Mouse (Mus musculus): Measurements from ENCODE around the gene Acvr1c.

Gene Acvr1c

GRCm38 (mm10) chr2:58357414-58358131 lies at the start of gene Acvr1c:
Gene Acvr1c, minus strand, starts transcription at chr2:58357895.
- peak; percentile 18 to 55 for DNase-seq

DNA sequence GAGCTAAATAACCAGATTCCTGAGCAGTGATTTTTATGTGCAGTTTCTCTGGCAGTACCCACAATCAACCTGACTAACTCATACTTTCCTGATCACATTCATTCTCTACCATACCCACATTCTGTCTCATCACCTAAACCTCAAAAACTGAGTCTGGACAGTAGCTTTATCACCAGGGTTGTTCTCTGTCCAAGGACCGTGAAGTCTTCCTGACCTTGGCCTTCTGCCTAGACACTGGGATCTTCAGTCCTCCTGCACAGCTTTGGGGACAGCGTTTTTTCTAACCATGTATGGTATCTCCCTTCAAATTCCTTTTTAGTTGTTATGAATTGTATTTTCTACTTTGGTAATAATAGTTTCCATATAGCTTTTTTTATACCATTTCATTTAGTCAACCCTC lies 45.8 kb upstream of the Acvr1c start:
- DNase-seq = peak in 1 of 2 experiments; percentile 2

DNA sequence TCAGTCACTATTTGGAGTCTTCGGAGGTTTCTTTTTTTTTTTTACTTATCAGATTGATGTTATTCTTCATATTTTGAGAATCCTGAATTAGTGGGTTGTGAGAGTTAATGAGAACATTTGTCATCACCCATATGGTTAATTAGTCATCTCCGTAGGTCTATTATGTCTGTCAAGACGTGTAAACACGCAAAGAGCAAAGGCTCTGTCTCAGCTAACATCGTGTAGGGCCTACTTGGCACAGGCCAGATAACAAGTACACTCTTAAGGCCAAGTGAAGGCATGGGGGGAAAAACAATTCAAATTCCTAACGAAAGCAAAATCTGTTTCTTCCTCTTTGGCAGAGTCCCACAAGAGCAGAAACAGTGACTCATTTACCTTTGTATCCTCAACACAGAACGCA lies 30.9 kb upstream of the Acvr1c start:
- no peak for DNase-seq

- DNase-seq = no peak
Measured at GRCm38 (mm10) chr2:58380020-58380419, 22.3 kb upstream of the Acvr1c start.

DNA sequence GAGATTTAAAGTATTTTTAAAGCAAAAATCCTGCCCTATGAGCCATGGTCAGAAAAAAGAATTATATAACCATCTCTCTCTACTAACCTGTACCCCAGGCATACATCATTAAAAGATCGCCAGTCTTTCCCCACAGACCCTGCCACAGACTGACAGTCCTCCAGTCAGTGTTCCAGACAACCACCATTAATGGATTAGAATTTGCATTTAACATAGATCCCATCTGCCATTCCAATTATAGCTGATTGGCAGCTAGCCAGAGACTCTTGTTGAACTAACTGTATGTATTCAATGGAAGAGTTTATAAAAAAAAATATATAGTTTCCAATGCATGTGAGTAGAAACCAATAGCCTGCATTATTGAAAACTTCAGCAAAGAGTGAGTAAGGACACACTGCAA lies 21.8 kb upstream of the Acvr1c start:
- no peak for DNase-seq

DNA sequence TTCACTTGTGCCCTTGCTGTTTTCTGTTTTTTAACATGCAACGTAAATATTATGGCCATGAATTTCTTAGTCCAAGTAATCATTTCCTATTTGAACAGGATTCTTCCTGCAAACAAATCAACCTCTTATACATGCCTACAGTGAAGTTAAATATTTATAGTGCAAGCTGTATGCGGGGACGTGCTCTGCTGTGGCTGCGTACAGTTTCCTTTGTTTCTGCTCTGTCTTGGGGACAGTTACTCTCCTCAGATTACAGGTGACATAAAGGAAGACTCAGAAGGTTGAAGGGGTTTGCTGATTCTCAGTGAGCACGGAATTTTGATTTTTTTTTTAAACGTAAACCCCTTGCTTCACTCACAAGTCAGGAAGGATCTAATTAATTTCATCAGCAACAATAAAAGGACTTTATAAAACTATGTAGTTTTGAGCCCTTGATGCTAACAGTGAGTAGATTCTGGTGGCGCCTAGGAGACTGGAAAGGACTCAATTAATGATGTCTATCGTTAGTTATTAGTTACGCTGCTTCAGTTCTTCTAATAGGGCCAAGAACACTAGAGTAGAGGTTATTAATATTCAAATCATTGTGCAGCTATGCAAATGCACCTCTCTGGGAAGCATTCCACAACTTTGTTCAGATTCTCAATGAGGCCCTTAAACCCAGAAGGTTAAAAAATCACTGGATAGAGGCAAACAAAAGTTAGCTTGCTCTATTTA lies 19.9 kb upstream of the Acvr1c start:
- no peak for DNase-seq

GRCm38 (mm10) chr2:58366196-58366595 lies 8.5 kb upstream of the Acvr1c start:
- DNase-seq = no peak

DNA sequence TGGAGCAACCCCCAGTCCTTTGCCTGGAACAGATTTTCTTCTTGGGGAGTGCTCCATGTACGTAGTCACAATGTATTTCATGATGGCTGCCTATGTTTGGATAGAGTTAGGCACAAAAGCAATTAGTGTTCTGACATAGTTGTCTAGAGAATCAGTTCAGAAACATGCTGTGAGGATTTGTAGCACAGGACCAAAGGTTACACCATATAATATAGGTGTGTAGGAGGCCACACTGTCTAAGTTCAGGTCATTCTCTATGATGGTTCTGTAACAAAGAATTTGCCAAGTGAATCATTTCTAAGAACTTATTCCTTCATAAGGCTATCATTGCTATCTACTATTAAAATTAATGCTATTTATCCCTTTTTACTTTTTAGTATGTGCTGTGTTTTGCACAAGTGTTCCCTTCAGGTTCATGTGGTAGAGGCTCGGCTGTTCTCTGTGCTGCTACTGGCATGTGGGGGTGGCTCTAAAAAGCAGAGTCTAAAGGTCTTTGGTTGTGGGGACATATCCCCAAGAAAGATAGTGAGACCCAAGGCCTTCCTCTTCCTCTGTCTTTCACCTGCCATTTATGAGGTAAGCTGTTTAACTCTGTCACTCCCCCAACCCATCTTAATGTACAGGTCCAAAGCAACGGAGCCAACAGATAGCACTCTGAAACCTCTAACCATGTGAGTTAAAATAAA lies 3.8 kb upstream of the Acvr1c start:
- DNase-seq = no peak

DNA sequence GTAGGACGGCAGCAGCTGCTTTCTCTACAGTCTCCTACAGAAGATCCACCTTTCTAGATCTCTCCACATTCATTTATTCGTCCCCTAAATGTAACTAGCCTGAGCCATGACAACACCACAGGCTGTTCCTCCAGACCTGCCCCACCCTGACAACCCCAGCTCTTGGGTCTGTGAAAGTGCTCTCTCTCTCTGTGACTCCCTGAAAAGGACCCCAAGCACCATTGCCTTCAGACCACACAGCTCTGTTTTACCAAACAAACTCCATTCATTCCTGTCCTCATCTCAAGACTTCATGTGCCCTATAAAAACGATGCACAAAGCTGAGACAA lies 401 bp upstream of the Acvr1c start:
- DNase-seq = no peak

DNA sequence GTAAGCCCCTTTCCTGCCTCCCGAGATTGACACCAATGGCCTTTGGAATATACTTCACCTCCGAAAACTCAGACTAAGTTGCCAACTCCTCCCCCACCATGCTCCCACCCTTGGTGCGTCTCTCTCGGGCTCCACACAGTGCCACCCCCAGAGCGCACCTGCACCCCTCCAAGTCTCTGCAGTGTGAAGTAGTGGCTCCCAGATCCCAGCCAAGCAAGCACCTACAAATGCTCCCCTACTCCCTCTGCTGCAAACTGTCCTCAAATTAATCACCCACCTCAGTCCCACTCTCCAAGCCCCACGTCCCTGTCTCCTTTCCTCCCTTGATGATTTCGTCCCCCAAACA lies 654 bp downstream of the Acvr1c start:
- DNase-seq = no peak

DNA sequence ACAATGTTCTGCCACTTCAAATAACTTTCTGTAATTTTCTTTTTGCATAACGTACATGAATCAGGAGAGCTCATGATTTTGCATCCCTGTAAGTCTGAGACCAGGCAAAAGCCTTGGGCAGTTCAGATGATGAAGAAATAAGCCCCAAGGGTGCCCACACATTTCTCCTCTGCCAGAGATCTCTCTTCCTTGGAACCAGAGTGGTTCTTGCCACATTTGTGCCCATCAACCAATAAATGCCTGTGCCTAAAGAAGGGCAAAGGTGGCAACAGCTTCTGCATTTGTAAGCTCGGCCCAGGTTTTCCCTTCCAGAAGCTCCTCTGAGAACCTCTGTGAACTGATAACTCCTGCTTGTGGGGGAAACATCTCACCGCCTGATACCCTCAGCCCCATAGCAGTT lies 3.3 kb downstream of the Acvr1c start:
- no peak for DNase-seq

- no peak for DNase-seq
Measured at GRCm38 (mm10) chr2:58352846-58353245, 4.8 kb downstream of the Acvr1c start.

DNA sequence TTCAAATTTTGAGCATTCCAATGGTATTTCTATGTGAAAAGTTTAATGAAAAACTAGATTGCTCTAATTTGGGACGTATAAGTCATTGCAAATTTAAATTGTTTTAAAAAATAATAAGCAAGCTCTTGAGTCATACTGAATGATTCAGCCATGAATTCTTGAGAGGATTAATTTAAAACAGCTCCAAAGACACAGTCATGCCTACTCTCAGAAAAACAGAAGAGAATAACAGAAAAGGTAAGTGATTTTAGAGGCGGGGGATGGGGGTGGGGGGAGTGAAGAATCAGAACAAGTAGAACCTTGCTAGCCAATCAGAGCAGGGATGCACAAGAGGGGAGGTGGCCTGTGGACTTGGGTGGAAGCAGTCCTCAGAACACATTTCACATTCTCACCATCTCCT lies 7.0 kb downstream of the Acvr1c start:
- DNase-seq = no peak

- DNase-seq = no peak
Measured at GRCm38 (mm10) chr2:58336730-58337129, 21.0 kb downstream of the Acvr1c start.

DNA sequence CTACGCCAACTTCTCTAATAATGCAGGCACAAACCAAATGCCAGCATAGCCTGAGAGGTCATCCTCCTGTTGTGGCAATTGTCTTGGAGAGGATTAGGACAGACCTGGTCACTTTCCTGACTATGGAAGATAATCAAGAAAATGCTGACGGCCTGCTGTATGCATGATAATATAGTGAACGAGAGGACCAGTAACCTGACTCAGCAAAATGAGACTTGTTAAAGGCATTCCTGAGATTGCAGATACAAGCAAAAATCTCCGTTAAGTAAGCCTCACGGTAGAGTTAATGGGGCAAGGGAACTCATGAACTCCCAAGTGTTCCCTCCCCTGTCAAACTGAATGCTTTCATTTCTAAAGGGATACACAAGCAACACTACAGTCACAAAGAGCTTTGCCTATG lies 28.1 kb downstream of the Acvr1c start:
- DNase-seq = no peak

GRCm38 (mm10) chr2:58324118-58324901 lies 33.4 kb downstream of the Acvr1c start:
- DNase-seq = peak in 1 of 2 experiments; percentile 10

DNA sequence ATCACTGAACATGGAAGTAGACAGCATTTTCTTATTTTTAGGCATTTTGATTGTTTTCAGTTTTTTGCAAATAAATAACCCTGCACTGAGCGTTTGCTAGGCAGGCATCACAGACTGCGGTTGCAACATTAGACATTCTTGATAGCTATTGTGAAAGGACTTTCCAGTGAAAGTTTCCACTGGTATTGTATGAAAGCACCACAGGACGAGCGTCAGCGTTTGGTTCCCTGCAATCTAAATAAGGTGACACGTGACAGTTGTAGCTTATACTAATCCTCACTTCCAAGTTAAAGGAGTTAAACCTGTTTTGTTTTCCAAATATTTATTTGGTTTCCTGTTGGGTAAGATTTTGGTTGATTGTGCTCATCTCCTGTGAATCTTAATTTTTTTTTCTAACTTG lies 34.4 kb downstream of the Acvr1c start:
- no peak for DNase-seq

DNA sequence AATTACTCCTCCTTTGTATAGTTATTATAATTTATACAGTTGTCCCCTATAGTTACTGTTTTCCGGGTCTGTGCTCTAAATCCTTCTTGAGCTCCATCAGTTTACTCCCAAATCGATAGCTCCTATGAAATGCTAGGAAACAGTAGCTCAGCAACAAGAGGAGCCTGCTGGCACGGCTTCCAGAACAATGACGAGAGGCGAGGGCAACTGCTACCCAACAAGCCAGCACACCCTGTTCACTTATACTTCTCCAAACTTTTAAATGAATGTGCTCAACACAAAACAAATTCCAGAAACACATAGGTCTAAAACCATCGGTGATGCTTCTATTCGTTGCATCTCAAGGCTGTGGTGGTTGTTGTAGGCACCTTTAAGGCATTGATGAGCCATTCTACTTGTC lies 41.5 kb downstream of the Acvr1c start:
- no peak for DNase-seq

DNA sequence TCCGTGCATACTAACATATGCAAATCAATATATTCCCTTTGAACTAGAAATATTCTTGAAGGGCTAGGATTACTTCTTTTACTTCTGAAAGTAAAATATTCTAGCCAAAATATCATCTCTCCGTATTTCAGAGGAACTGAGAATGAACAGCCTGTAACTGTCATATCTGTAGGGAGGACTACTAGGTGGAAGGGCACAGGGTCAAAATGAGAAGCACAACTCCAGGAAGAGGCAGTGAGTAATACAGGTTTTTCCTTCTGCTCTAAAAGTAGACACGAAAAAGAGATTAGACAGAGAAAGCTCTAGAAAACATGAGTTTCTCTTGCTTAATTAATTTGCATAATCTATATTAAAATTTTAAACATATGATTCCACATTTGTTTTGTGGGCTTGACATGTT lies 48.0 kb downstream of the Acvr1c start:
- no peak for DNase-seq

- no peak for DNase-seq
Measured at GRCm38 (mm10) chr2:58304450-58304849, 53.2 kb downstream of the Acvr1c start.

DNA sequence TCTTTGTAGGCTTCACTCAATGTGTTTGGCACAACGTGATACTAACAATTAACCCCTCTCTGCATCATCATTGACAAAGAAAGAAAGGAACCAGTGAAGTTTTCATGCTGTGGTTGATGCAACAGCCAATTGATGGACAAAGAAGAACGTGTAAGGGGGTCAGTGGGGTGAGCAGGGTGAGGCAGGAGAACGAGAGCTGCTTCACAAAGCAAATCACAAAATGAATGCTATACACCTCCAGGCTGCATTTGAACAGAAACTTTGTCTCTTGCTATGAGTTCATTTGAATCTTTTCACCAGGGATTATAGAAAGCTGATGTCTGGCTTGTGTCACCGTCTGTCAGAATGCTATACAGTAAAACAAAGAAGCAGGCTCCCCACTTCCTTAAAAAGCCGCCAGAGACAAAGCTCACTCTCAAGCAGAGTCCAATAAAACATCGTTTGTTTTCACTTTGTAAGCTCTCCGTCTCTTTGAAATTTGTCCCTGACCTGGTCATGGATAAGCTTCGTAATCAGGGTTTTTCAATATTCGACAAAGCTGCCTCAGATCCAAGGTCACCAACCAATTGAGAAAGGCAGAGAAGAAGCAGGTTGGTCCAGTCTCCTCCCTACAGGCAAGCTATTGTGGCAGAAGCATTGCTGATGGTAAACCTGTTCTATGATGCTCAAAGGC lies 67.8 kb downstream of the Acvr1c start:
- DNase-seq = no peak

DNA sequence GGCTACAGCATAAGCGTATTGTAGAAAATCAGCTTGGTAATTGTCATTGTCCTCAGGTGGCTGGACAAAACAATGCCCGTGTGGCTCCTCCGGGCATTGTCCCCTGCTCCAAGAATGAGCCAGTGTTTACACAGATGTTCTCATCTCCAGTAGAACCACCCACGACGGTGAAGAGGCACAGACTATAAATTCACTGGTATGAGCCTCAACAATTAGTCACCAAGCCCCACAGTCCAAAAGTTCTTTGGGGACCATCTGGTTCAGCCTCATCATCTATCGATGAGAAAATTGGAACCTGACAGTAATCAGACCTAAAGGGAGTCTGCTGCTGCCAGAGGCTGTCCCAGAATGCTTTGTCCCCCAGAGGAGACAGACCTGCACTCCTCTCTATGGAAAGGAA lies 68.4 kb downstream of the Acvr1c start:
- no peak for DNase-seq
